Mouse (Mus musculus): Measurements from ENCODE around the gene Arhgef3. TPM values are rescaled to one million over a fixed set of nuclear protein-coding genes. Genes with fewer than 3 reads are reported as not detected.

Gene Arhgef3
- polyA plus RNA-seq, 1 experiment: 17.0 TPM

GRCm38 (mm10) chr14:27187025-27187424 lies 72.3 kb downstream of the Arhgef3 start:
- DNase-seq: peak; percentile 82
- H3K36me3 ChIP-seq (ENCODE audit: control insufficient read depth, insufficient read depth, low read length): no peaks in the 10 kb centered on the region
- 18% methylated on average over 4 of the region's 4 CpGs for WGBS
- no peak overlapping the region for H3K4me3 ChIP-seq (ENCODE audit: control insufficient read depth, insufficient read depth, low read length)
- no peak for TF ChIP-seq POLR2A (IDR thresholded peaks at IDR 0.05; ENCODE audit: control insufficient read depth, extremely low read depth, insufficient read depth, low read length, poor library complexity)
- peak; percentile 68; the same call in 1 of the 2 replicates for TF ChIP-seq CTCF (IDR thresholded peaks at IDR 0.05; ENCODE audit: borderline replicate concordance, control insufficient read depth, extremely low read depth, insufficient read depth, low read length, poor library complexity)
- H3K27me3 ChIP-seq (ENCODE audit: control insufficient read depth, insufficient read depth, low read length): no peaks in the 10 kb centered on the region; the same call in 1 of the 2 replicates
- H3K27ac ChIP-seq (ENCODE audit: control insufficient read depth, insufficient read depth, low read length): no peak overlapping the region
- H3K4me1 ChIP-seq (replicated peaks; ENCODE audit: control insufficient read depth, insufficient read depth, low read length): no peaks in the 10 kb centered on the region; the same call in 1 of the 2 replicates

GRCm38 (mm10) chr14:27187885-27188284 lies 73.2 kb downstream of the Arhgef3 start:
- WGBS: 88% methylated on average over 4 of the region's 4 CpGs
- no peak overlapping the region for H3K4me3 ChIP-seq (ENCODE audit: control insufficient read depth, insufficient read depth, low read length)
- no peak overlapping the region for H3K27ac ChIP-seq (ENCODE audit: control insufficient read depth, insufficient read depth, low read length)
- no peaks in the 10 kb centered on the region; the same call in 1 of the 2 replicates for H3K27me3 ChIP-seq (ENCODE audit: control insufficient read depth, insufficient read depth, low read length)
- no peak for TF ChIP-seq CTCF (IDR thresholded peaks at IDR 0.05; ENCODE audit: borderline replicate concordance, control insufficient read depth, extremely low read depth, insufficient read depth, low read length, poor library complexity)
- TF ChIP-seq POLR2A (IDR thresholded peaks at IDR 0.05; ENCODE audit: control insufficient read depth, extremely low read depth, insufficient read depth, low read length, poor library complexity): no peak
- DNase-seq: no peak
- H3K36me3 ChIP-seq (ENCODE audit: control insufficient read depth, insufficient read depth, low read length): no peaks in the 10 kb centered on the region
- H3K4me1 ChIP-seq (replicated peaks; ENCODE audit: control insufficient read depth, insufficient read depth, low read length): no peaks in the 10 kb centered on the region; the same call in 1 of the 2 replicates

GRCm38 (mm10) chr14:27192450-27192849 lies 77.8 kb downstream of the Arhgef3 start:
- peak; percentile 77 for DNase-seq
- Histone ChIP-seq H3K27me3 (ENCODE audit: control insufficient read depth, insufficient read depth, low read length) (no peaks in the 10 kb centered on the region), H3K4me1 (replicated peaks; ENCODE audit: control insufficient read depth, insufficient read depth, low read length) (peaks cover 7% of the 10 kb centered on the region)

DNA sequence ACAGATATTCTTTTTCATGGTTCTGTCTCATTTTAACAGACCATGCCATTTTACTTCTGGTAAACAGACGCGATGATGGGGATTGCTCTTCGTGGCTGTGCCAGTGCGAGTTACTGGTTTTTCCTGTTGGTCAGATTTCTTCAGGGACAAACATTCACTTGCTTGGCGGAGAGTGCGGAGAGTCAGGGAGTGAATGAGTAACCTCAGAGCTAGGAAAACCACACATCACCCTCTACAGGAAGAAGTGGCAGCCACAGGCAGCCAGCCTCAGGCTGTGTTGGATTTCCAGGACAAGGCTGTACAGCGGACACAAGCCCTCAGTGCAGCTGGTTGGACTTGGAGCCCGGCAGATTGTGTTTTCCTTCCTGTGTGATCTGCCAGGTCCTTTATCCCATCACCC lies 82.3 kb downstream of the Arhgef3 start:
- Histone ChIP-seq H3K27ac (ENCODE audit: control insufficient read depth, insufficient read depth, low read length) (no peak overlapping the region), H3K4me3 (ENCODE audit: control insufficient read depth, insufficient read depth, low read length) (no peak overlapping the region), H3K4me1 (replicated peaks; ENCODE audit: control insufficient read depth, insufficient read depth, low read length) (peaks cover 7% of the 10 kb centered on the region), H3K36me3 (ENCODE audit: control insufficient read depth, insufficient read depth, low read length) (no peaks in the 10 kb centered on the region), H3K27me3 (ENCODE audit: control insufficient read depth, insufficient read depth, low read length) (no peaks in the 10 kb centered on the region)
- no peak for DNase-seq
- WGBS: 20% methylated on average over 8 of the region's 8 CpGs
- TF ChIP-seq POLR2A (IDR thresholded peaks at IDR 0.05; ENCODE audit: control insufficient read depth, extremely low read depth, insufficient read depth, low read length, poor library complexity): no peak
- TF ChIP-seq CTCF (IDR thresholded peaks at IDR 0.05; ENCODE audit: borderline replicate concordance, control insufficient read depth, extremely low read depth, insufficient read depth, low read length, poor library complexity): no peak

More at GRCm38 (mm10) chr14:27192450-27192849, 77.8 kb downstream of the Arhgef3 start:
- WGBS: 8% methylated on average over 3 of the region's 3 CpGs
- no peaks in the 10 kb centered on the region for H3K36me3 ChIP-seq (ENCODE audit: control insufficient read depth, insufficient read depth, low read length)
- no peak overlapping the region for H3K4me3 ChIP-seq (ENCODE audit: control insufficient read depth, insufficient read depth, low read length)
- H3K27ac ChIP-seq (ENCODE audit: control insufficient read depth, insufficient read depth, low read length): no peak overlapping the region
- TF ChIP-seq POLR2A (IDR thresholded peaks at IDR 0.05; ENCODE audit: control insufficient read depth, extremely low read depth, insufficient read depth, low read length, poor library complexity) (no peak), CTCF (IDR thresholded peaks at IDR 0.05; ENCODE audit: borderline replicate concordance, control insufficient read depth, extremely low read depth, insufficient read depth, low read length, poor library complexity) (peak; percentile 85; the same call in 1 of the 2 replicates)

DNA sequence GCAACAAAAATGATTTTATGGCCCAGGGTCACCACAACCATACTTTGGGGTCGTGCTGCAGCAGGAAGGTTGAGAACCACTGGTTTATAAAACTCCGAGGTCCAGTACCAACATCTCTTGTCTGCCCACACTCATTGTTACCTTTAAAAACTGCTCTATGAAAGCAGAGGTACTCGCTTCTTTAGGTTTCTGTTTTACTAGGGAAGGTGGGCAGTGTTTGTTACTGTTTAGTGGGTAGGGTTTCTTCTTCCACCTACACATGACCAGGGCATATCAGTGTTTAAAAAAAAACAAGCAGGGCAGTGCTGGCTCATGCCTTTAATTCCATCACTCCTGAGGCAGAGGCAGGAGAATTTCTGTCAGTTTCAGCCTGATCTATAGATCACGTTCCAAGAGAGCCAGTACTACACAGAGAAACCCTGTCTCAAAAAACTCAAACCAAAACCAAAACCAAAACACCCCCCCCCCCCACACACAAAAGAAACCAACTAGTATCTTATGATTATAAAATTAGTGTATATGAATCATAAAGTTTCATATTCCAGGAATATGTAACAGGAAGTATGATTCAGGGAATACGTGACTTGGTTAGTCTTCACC lies 83.9 kb downstream of the Arhgef3 start:
- H3K4me1 ChIP-seq (replicated peaks; ENCODE audit: control insufficient read depth, insufficient read depth, low read length): peaks cover 7% of the 10 kb centered on the region
- no peaks in the 10 kb centered on the region for H3K36me3 ChIP-seq (ENCODE audit: control insufficient read depth, insufficient read depth, low read length)
- H3K4me3 ChIP-seq (ENCODE audit: control insufficient read depth, insufficient read depth, low read length): no peak overlapping the region
- DNase-seq: no peak
- 91% methylated on average over 5 of the region's 5 CpGs for WGBS
- H3K27me3 ChIP-seq (ENCODE audit: control insufficient read depth, insufficient read depth, low read length): no peaks in the 10 kb centered on the region
- TF ChIP-seq CTCF (IDR thresholded peaks at IDR 0.05; ENCODE audit: borderline replicate concordance, control insufficient read depth, extremely low read depth, insufficient read depth, low read length, poor library complexity) (no peak), POLR2A (IDR thresholded peaks at IDR 0.05; ENCODE audit: control insufficient read depth, extremely low read depth, insufficient read depth, low read length, poor library complexity) (no peak)
- H3K27ac ChIP-seq (ENCODE audit: control insufficient read depth, insufficient read depth, low read length): no peak overlapping the region

DNA sequence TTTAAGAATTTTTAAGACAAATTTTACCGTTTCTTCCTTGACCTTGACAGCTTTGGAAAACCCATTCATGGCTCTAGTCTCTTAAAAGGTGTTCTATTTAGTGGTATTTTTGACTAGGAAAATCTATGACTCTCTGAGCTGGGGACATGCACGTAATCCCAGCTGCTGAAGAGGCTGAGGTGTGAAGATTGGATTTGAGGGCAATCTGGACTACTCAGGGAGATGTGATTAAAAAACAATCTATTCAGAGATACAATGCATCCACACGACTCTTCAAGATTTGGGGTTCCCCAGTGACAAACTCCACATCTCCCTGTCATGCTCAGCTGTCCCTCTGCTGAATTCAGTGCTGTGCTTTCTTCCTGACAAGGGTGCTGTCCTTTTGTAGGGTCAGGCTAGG lies 84.4 kb downstream of the Arhgef3 start:
- no peak overlapping the region for H3K4me3 ChIP-seq (ENCODE audit: control insufficient read depth, insufficient read depth, low read length)
- DNase-seq: no peak
- no peak for TF ChIP-seq POLR2A (IDR thresholded peaks at IDR 0.05; ENCODE audit: control insufficient read depth, extremely low read depth, insufficient read depth, low read length, poor library complexity)
- H3K27me3 ChIP-seq (ENCODE audit: control insufficient read depth, insufficient read depth, low read length): no peaks in the 10 kb centered on the region
- H3K4me1 ChIP-seq (replicated peaks; ENCODE audit: control insufficient read depth, insufficient read depth, low read length): peaks cover 7% of the 10 kb centered on the region
- H3K27ac ChIP-seq (ENCODE audit: control insufficient read depth, insufficient read depth, low read length): no peak overlapping the region
- no peaks in the 10 kb centered on the region for H3K36me3 ChIP-seq (ENCODE audit: control insufficient read depth, insufficient read depth, low read length)
- WGBS: 95% methylated on average over 3 of the region's 3 CpGs

- Histone ChIP-seq H3K4me3 (ENCODE audit: control insufficient read depth, insufficient read depth, low read length) (no peak overlapping the region), H3K27ac (ENCODE audit: control insufficient read depth, insufficient read depth, low read length) (no peak overlapping the region), H3K27me3 (ENCODE audit: control insufficient read depth, insufficient read depth, low read length) (no peaks in the 10 kb centered on the region), H3K36me3 (ENCODE audit: control insufficient read depth, insufficient read depth, low read length) (no peaks in the 10 kb centered on the region), H3K4me1 (replicated peaks; ENCODE audit: control insufficient read depth, insufficient read depth, low read length) (peaks cover 7% of the 10 kb centered on the region)
- DNase-seq: no peak
- TF ChIP-seq POLR2A (IDR thresholded peaks at IDR 0.05; ENCODE audit: control insufficient read depth, extremely low read depth, insufficient read depth, low read length, poor library complexity) (no peak), CTCF (IDR thresholded peaks at IDR 0.05; ENCODE audit: borderline replicate concordance, control insufficient read depth, extremely low read depth, insufficient read depth, low read length, poor library complexity) (no peak)
- WGBS: 98% methylated on average over 11 of the region's 11 CpGs
These were observed 85.2 kb downstream of the Arhgef3 start for GRCm38 (mm10) chr14:27199870-27200269.

All from thymus, adult 2 months (tissue).